Mouse (Mus musculus): Measurements from ENCODE around the gene Ndufa9. TPM values are rescaled to one million over a fixed set of nuclear protein-coding genes. Genes with fewer than 3 reads are reported as not detected.

Ndufa9 gene
- 2.4 and 4.1 TPM in 2 replicates for polyA plus RNA-seq (2012; ENCODE audit: low replicate concordance)

GRCm38 (mm10) chr6:126848712-126849704, at the start of gene Ndufa9:
Gene Ndufa9, minus strand, starts transcription at chr6:126849136.

GRCm38 (mm10) chr6:126852881-126853280, 3.9 kb upstream of the Ndufa9 start, which contains the start of gene Akap3:
Gene Akap3, plus strand, starts transcription at chr6:126853098.

Other genes starting within 250 kb of the Ndufa9 start
- gene Kcna1, start 202.8 kb downstream of the Ndufa9 start, polyA plus RNA-seq (2012; ENCODE audit: low replicate concordance): not detected in 2 replicates
- gene Kcna6, start 108.5 kb downstream of the Ndufa9 start, polyA plus RNA-seq (2012; ENCODE audit: low replicate concordance): 0.05 TPM in 1 of 2 replicates, not detected in the other
- gene Akap3, start 4.0 kb upstream of the Ndufa9 start, polyA plus RNA-seq (2012; ENCODE audit: low replicate concordance): not detected in 2 replicates
- 0.26 and 0.34 TPM in 2 replicates for gene Dyrk4, start 72.7 kb upstream of the Ndufa9 start, polyA plus RNA-seq (2012; ENCODE audit: low replicate concordance)
- gene Rad51ap1, start 90.5 kb upstream of the Ndufa9 start, polyA plus RNA-seq (2012; ENCODE audit: low replicate concordance): 0.38 and 6.8 TPM in 2 replicates
- gene D6Wsu163e, start 90.8 kb upstream of the Ndufa9 start, polyA plus RNA-seq (2012; ENCODE audit: low replicate concordance): 4.9 and 5.0 TPM in 2 replicates
- not detected in 2 replicates for gene Fgf6, start 166.4 kb upstream of the Ndufa9 start, polyA plus RNA-seq (2012; ENCODE audit: low replicate concordance)
- gene Fgf23, start 223.8 kb upstream of the Ndufa9 start, polyA plus RNA-seq (2012; ENCODE audit: low replicate concordance): 0.06 and 0.08 TPM in 2 replicates